Mouse (Mus musculus): ENCODE measurements around the gene Sema3d. TPM values are rescaled to one million over a fixed set of nuclear protein-coding genes. Genes with fewer than 3 reads are reported as not detected.

Gene Sema3d
- polyA plus RNA-seq, 1 experiment from 2014 or later: 16.8 TPM

GRCm38 (mm10) chr5:12549046-12549669, 166.0 kb downstream of the Sema3d start:
- no peaks in the 10 kb centered on the region for H3K27me3 ChIP-seq (ENCODE audit: control insufficient read depth, insufficient read depth, low read length)
- no peak overlapping the region for H3K9ac ChIP-seq (ENCODE audit: low read length)
- H3K4me1 ChIP-seq (ENCODE audit: control insufficient read depth in 2 of 2, insufficient read depth in 2 of 2, low read length in 2 of 2): no peaks in the 10 kb centered on the region
- H3K4me2 ChIP-seq (ENCODE audit: low read length): no peak overlapping the region
- no peaks in the 10 kb centered on the region for H3K36me3 ChIP-seq (ENCODE audit: control insufficient read depth, insufficient read depth, low read length)
- H3K4me3 ChIP-seq (ENCODE audit: control insufficient read depth in 1 of 2, insufficient read depth in 1 of 2, low read depth in 1 of 2, low read length in 2 of 2): no peak overlapping the region
- ATAC-seq (ENCODE audit: insufficient number of reproducible peaks, insufficient read depth, low FRiP score, low read depth): no peak
- no peak overlapping the region for H3K27ac ChIP-seq (replicated peaks in 1 of 2; ENCODE audit: control insufficient read depth in 1 of 2, insufficient read depth in 1 of 2, low read depth in 2 of 2, low read length in 2 of 2)
- no peaks in the 10 kb centered on the region for H3K9me3 ChIP-seq (ENCODE audit: control insufficient read depth, low read length)
- 89% methylated on average over 8 of the region's 8 CpGs for WGBS

- Histone ChIP-seq H3K4me1 (ENCODE audit: control insufficient read depth in 2 of 2, insufficient read depth in 2 of 2, low read length in 2 of 2) (peaks cover 0 to 3% of the 10 kb centered on the region in 2 experiments; a peak in 1 of 4 replicates), H3K27ac (replicated peaks in 1 of 2; ENCODE audit: control insufficient read depth in 1 of 2, insufficient read depth in 1 of 2, low read depth in 2 of 2, low read length in 2 of 2) (no peak overlapping the region), H3K9ac (ENCODE audit: low read length) (no peak overlapping the region), H3K4me2 (ENCODE audit: low read length) (no peak overlapping the region), H3K36me3 (ENCODE audit: control insufficient read depth, insufficient read depth, low read length) (no peaks in the 10 kb centered on the region), H3K9me3 (ENCODE audit: control insufficient read depth, low read length) (no peaks in the 10 kb centered on the region), H3K4me3 (ENCODE audit: control insufficient read depth in 1 of 2, insufficient read depth in 1 of 2, low read depth in 1 of 2, low read length in 2 of 2) (no peak overlapping the region), H3K27me3 (ENCODE audit: control insufficient read depth, insufficient read depth, low read length) (no peaks in the 10 kb centered on the region)
- ATAC-seq (ENCODE audit: insufficient number of reproducible peaks, insufficient read depth, low FRiP score, low read depth): no peak
- 71% methylated on average over 3 of the region's 3 CpGs for WGBS
Measured at GRCm38 (mm10) chr5:12555401-12555800, 172.2 kb downstream of the Sema3d start.

- ATAC-seq (ENCODE audit: insufficient number of reproducible peaks, insufficient read depth, low FRiP score, low read depth): no peak
- no peaks in the 10 kb centered on the region for H3K9me3 ChIP-seq (ENCODE audit: control insufficient read depth, low read length)
- H3K4me1 ChIP-seq (ENCODE audit: control insufficient read depth in 2 of 2, insufficient read depth in 2 of 2, low read length in 2 of 2): peaks cover 0 to 3% of the 10 kb centered on the region in 2 experiments; a peak in 1 of 4 replicates
- H3K27ac ChIP-seq (replicated peaks in 1 of 2; ENCODE audit: control insufficient read depth in 1 of 2, insufficient read depth in 1 of 2, low read depth in 2 of 2, low read length in 2 of 2): no peak overlapping the region
- no peak overlapping the region for H3K9ac ChIP-seq (ENCODE audit: low read length)
- no peak overlapping the region for H3K4me3 ChIP-seq (ENCODE audit: control insufficient read depth in 1 of 2, insufficient read depth in 1 of 2, low read depth in 1 of 2, low read length in 2 of 2)
- H3K27me3 ChIP-seq (ENCODE audit: control insufficient read depth, insufficient read depth, low read length): no peaks in the 10 kb centered on the region
- no peaks in the 10 kb centered on the region for H3K36me3 ChIP-seq (ENCODE audit: control insufficient read depth, insufficient read depth, low read length)
- H3K4me2 ChIP-seq (ENCODE audit: low read length): no peak overlapping the region
- WGBS: 48% methylated on average over 2 of the region's 2 CpGs
Measured at GRCm38 (mm10) chr5:12557889-12558288, 174.7 kb downstream of the Sema3d start.

GRCm38 (mm10) chr5:12561740-12562139, 178.6 kb downstream of the Sema3d start:
- Histone ChIP-seq H3K4me1 (ENCODE audit: control insufficient read depth in 2 of 2, insufficient read depth in 2 of 2, low read length in 2 of 2) (peaks cover 0 to 3% of the 10 kb centered on the region in 2 experiments; a peak in 1 of 4 replicates), H3K27ac (replicated peaks in 1 of 2; ENCODE audit: control insufficient read depth in 1 of 2, insufficient read depth in 1 of 2, low read depth in 2 of 2, low read length in 2 of 2) (no peak overlapping the region), H3K9ac (ENCODE audit: low read length) (no peak overlapping the region), H3K36me3 (ENCODE audit: control insufficient read depth, insufficient read depth, low read length) (no peaks in the 10 kb centered on the region), H3K9me3 (ENCODE audit: control insufficient read depth, low read length) (no peaks in the 10 kb centered on the region), H3K4me2 (ENCODE audit: low read length) (no peak overlapping the region), H3K27me3 (ENCODE audit: control insufficient read depth, insufficient read depth, low read length) (no peaks in the 10 kb centered on the region), H3K4me3 (ENCODE audit: control insufficient read depth in 1 of 2, insufficient read depth in 1 of 2, low read depth in 1 of 2, low read length in 2 of 2) (no peak overlapping the region)
- WGBS: 38% methylated on average over 2 of the region's 2 CpGs
- no peak for ATAC-seq (ENCODE audit: insufficient number of reproducible peaks, insufficient read depth, low FRiP score, low read depth)

GRCm38 (mm10) chr5:12562204-12562603, 179.0 kb downstream of the Sema3d start:
- Histone ChIP-seq H3K4me1 (ENCODE audit: control insufficient read depth in 2 of 2, insufficient read depth in 2 of 2, low read length in 2 of 2) (peaks cover 0 to 3% of the 10 kb centered on the region in 2 experiments; a peak in 1 of 4 replicates), H3K9ac (ENCODE audit: low read length) (no peak overlapping the region), H3K27me3 (ENCODE audit: control insufficient read depth, insufficient read depth, low read length) (no peaks in the 10 kb centered on the region), H3K4me3 (ENCODE audit: control insufficient read depth in 1 of 2, insufficient read depth in 1 of 2, low read depth in 1 of 2, low read length in 2 of 2) (no peak overlapping the region), H3K9me3 (ENCODE audit: control insufficient read depth, low read length) (no peaks in the 10 kb centered on the region), H3K36me3 (ENCODE audit: control insufficient read depth, insufficient read depth, low read length) (no peaks in the 10 kb centered on the region), H3K27ac (replicated peaks in 1 of 2; ENCODE audit: control insufficient read depth in 1 of 2, insufficient read depth in 1 of 2, low read depth in 2 of 2, low read length in 2 of 2) (no peak overlapping the region), H3K4me2 (ENCODE audit: low read length) (no peak overlapping the region)
- ATAC-seq (ENCODE audit: insufficient number of reproducible peaks, insufficient read depth, low FRiP score, low read depth): no peak
- 37% methylated on average over 5 of the region's 5 CpGs for WGBS

- 67% methylated on average over 11 of the region's 11 CpGs for WGBS
- H3K4me3 ChIP-seq (ENCODE audit: control insufficient read depth in 1 of 2, insufficient read depth in 1 of 2, low read depth in 1 of 2, low read length in 2 of 2): no peak overlapping the region
- no peak overlapping the region for H3K4me2 ChIP-seq (ENCODE audit: low read length)
- H3K9me3 ChIP-seq (ENCODE audit: control insufficient read depth, low read length): no peaks in the 10 kb centered on the region
- H3K36me3 ChIP-seq (ENCODE audit: control insufficient read depth, insufficient read depth, low read length): no peaks in the 10 kb centered on the region
- H3K27me3 ChIP-seq (ENCODE audit: control insufficient read depth, insufficient read depth, low read length): no peaks in the 10 kb centered on the region
- H3K27ac ChIP-seq (replicated peaks in 1 of 2; ENCODE audit: control insufficient read depth in 1 of 2, insufficient read depth in 1 of 2, low read depth in 2 of 2, low read length in 2 of 2): no peak overlapping the region
- no peak for ATAC-seq (ENCODE audit: insufficient number of reproducible peaks, insufficient read depth, low FRiP score, low read depth)
- H3K9ac ChIP-seq (ENCODE audit: low read length): no peak overlapping the region
- H3K4me1 ChIP-seq (ENCODE audit: control insufficient read depth in 2 of 2, insufficient read depth in 2 of 2, low read length in 2 of 2): peaks cover 0 to 3% of the 10 kb centered on the region in 2 experiments; a peak in 1 of 4 replicates
Measured at GRCm38 (mm10) chr5:12563132-12563531, 179.9 kb downstream of the Sema3d start.

- WGBS: 38% methylated on average over 2 of the region's 2 CpGs
- no peak for ATAC-seq (ENCODE audit: insufficient number of reproducible peaks, insufficient read depth, low FRiP score, low read depth)
Measured at GRCm38 (mm10) chr5:12564602-12565220, 181.5 kb downstream of the Sema3d start.

More at GRCm38 (mm10) chr5:12564602-12565220, 181.5 kb downstream of the Sema3d start:
- H3K4me3 ChIP-seq (ENCODE audit: control insufficient read depth in 1 of 2, insufficient read depth in 1 of 2, low read depth in 1 of 2, low read length in 2 of 2): no peak overlapping the region
- H3K27ac ChIP-seq (replicated peaks in 1 of 2; ENCODE audit: control insufficient read depth in 1 of 2, insufficient read depth in 1 of 2, low read depth in 2 of 2, low read length in 2 of 2): no peak overlapping the region
- H3K4me1 ChIP-seq (ENCODE audit: control insufficient read depth in 2 of 2, insufficient read depth in 2 of 2, low read length in 2 of 2): peaks cover 0 to 3% of the 10 kb centered on the region in 2 experiments; a peak in 1 of 4 replicates
- no peaks in the 10 kb centered on the region for H3K36me3 ChIP-seq (ENCODE audit: control insufficient read depth, insufficient read depth, low read length)
- no peaks in the 10 kb centered on the region for H3K27me3 ChIP-seq (ENCODE audit: control insufficient read depth, insufficient read depth, low read length)
- no peaks in the 10 kb centered on the region for H3K9me3 ChIP-seq (ENCODE audit: control insufficient read depth, low read length)
- no peak overlapping the region for H3K9ac ChIP-seq (ENCODE audit: low read length)
- H3K4me2 ChIP-seq (ENCODE audit: low read length): no peak overlapping the region
